Comparison of ENCODE assay signal across 11 mouse cellular contexts in genomic region chr2:157068701-157069354, GRCm38 (mm10). TPM values are rescaled to one million over a fixed set of nuclear protein-coding genes. Genes with fewer than 3 reads are reported as not detected.
DNase-seq lines count a peak whose midpoint lies in the region; ATAC-seq lines count a peak whose summit lies in the region.
"Had no signal": no experiment of that assay in that cellular context is flagged by ENCODE, and none has a peak within 500 bp of the region (broad histone marks: within the 10 kb centered on the region; RNA-seq: fewer than 3 reads in every experiment).

No protein-coding gene starts in this region.

- intact Hi-C loops in gastrocnemius, postnatal 36 days (cut with DNase I) = no loop called here

- H3K4me2 ChIP-seq in kidney, embryonic 16.5 days (replicated peaks; ENCODE audit: low read depth, low read length) = no peak overlapping the region
- no peak overlapping the region; the same call in 1 of the 2 replicates for H3K4me2 ChIP-seq in forebrain, embryonic 16.5 days (ENCODE audit: low read length)
- peak overlapping the region; percentile 0; the same call in 1 of the 2 replicates for H3K4me2 ChIP-seq in midbrain, embryonic 14.5 days (ENCODE audit: low read length)

- H3K27me3 ChIP-seq in kidney, embryonic 16.5 days (ENCODE audit: insufficient read depth, low read length) = no peaks in the 10 kb centered on the region
- no peaks in the 10 kb centered on the region for H3K27me3 ChIP-seq in forebrain, embryonic 16.5 days (replicated peaks; ENCODE audit: control insufficient read depth, insufficient read depth, low read length)
- H3K27me3 ChIP-seq in midbrain, embryonic 14.5 days (ENCODE audit: control insufficient read depth, insufficient read depth, low read length) = no peaks in the 10 kb centered on the region
- H3K27me3 ChIP-seq: Patski had no signal

- no peak for DNase-seq in kidney, postnatal 36 days
- DNase-seq in cerebellum, adult 9-11 months = peak; percentile 85
- DNase-seq in midbrain, embryonic 14.5 days = no peak
- DNase-seq in gastrocnemius, adult 18-20 months (ENCODE audit: low spot score) = no peak
- DNase-seq in gastrocnemius, postnatal 36 days = no peak
- no peak for DNase-seq in thymus, postnatal 0 days (ENCODE audit: low spot score)

- peaks cover 9% of the 10 kb centered on the region; the same call in 1 of the 2 replicates for H3K36me3 ChIP-seq in kidney, embryonic 16.5 days (ENCODE audit: insufficient read depth, low read length)
- H3K36me3 ChIP-seq in forebrain, embryonic 16.5 days (ENCODE audit: control insufficient read depth, insufficient read depth) = peaks cover 3% of the 10 kb centered on the region; the same call in 1 of the 2 replicates
- H3K36me3 ChIP-seq in midbrain, embryonic 14.5 days (ENCODE audit: control insufficient read depth, insufficient read depth, low read length) = peaks cover 21% of the 10 kb centered on the region

- peak overlapping the region; percentile 71 for H3K27ac ChIP-seq in kidney, embryonic 16.5 days (ENCODE audit: low read length)
- H3K27ac ChIP-seq in forebrain, embryonic 16.5 days (ENCODE audit: low read length) = peak overlapping the region; percentile 51
- peak overlapping the region; percentile 37 for H3K27ac ChIP-seq in midbrain, embryonic 14.5 days (replicated peaks; ENCODE audit: low read depth, low read length)

- no peak overlapping the region for H3K9ac ChIP-seq in kidney, embryonic 16.5 days (replicated peaks; ENCODE audit: low read length)
- no peak overlapping the region; the same call in 1 of the 2 replicates for H3K9ac ChIP-seq in forebrain, embryonic 16.5 days (replicated peaks; ENCODE audit: low read depth, low read length)
- H3K9ac ChIP-seq in midbrain, embryonic 14.5 days (replicated peaks; ENCODE audit: low read length) = peak overlapping the region; percentile 34; the same call in 1 of the 2 replicates

- H3K9me3 ChIP-seq in kidney, embryonic 16.5 days (ENCODE audit: low read length) = no peaks in the 10 kb centered on the region
- H3K9me3 ChIP-seq in forebrain, embryonic 16.5 days (ENCODE audit: control insufficient read depth, low read length) = no peaks in the 10 kb centered on the region
- no peaks in the 10 kb centered on the region for H3K9me3 ChIP-seq in midbrain, embryonic 14.5 days (ENCODE audit: control insufficient read depth, low read length)

- WGBS in kidney, embryonic 16.5 days = 60% methylated on average over 14 of the region's 14 CpGs
- 52% methylated on average over 14 of the region's 14 CpGs for WGBS in forebrain, embryonic 16.5 days
- WGBS in midbrain, embryonic 14.5 days = 54% methylated on average over 14 of the region's 14 CpGs

- H3K4me3 ChIP-seq in kidney, embryonic 16.5 days (ENCODE audit: low read length) = no peak overlapping the region
- no peak overlapping the region for H3K4me3 ChIP-seq in forebrain, embryonic 16.5 days (replicated peaks; ENCODE audit: low read length)
- no peak overlapping the region for H3K4me3 ChIP-seq in midbrain, embryonic 14.5 days (replicated peaks; ENCODE audit: low read depth, low read length)

- H3K4me1 ChIP-seq in kidney, embryonic 16.5 days (ENCODE audit: insufficient read depth, low read length) = peaks cover 77% of the 10 kb centered on the region
- H3K4me1 ChIP-seq in forebrain, embryonic 16.5 days (replicated peaks; ENCODE audit: control insufficient read depth, insufficient read depth, low read length) = peaks cover 76% of the 10 kb centered on the region
- H3K4me1 ChIP-seq in midbrain, embryonic 14.5 days (ENCODE audit: control insufficient read depth, insufficient read depth, low read length) = peaks cover 68% of the 10 kb centered on the region

- ATAC-seq in kidney, embryonic 16.5 days (ENCODE audit: low FRiP score, low TSS enrichment) = no peak
- ATAC-seq in forebrain, embryonic 16.5 days = no peak
- ATAC-seq in midbrain, embryonic 14.5 days (ENCODE audit: low FRiP score, low TSS enrichment) = no peak
- ATAC-seq: Patski had no signal

RNA-seq across cellular contexts. Expression of gene Soga1, which starts 10.2 kb away (rescaled TPM):
- polyA plus RNA-seq in kidney, embryonic 16.5 days (2015; fragmentation: Nextera tagmentation; extraction: Ambion mirVana) = 2.5 and 3.6 TPM in 2 replicates
- 4.7 and 5.8 TPM in 2 replicates for polyA plus RNA-seq in forebrain, embryonic 16.5 days (2015; fragmentation: Nextera tagmentation; extraction: Ambion mirVana)
- polyA plus RNA-seq in midbrain, embryonic 14.5 days (2014; fragmentation: Nextera tagmentation; extraction: Ambion mirVana) = 12.0 and 13.1 TPM in 2 replicates
- total RNA-seq in gastrocnemius, adult 18-20 months (2021) = 1 to 10 TPM; 2.7 to 3.9 TPM
- 1 to 10 TPM; 3.9 to 4.1 TPM for total RNA-seq in gastrocnemius, postnatal 36 days (2021)
- polyA plus RNA-seq in thymus, postnatal 0 days (2015; fragmentation: Nextera tagmentation; extraction: Ambion mirVana) = 0.57 TPM in 2 replicates

RNA-seq across cellular contexts. Expression of gene Tldc2, which starts 18.0 kb away (rescaled TPM):
- 0.53 and 0.71 TPM in 2 replicates for polyA plus RNA-seq in kidney, embryonic 16.5 days (2015; fragmentation: Nextera tagmentation; extraction: Ambion mirVana)
- polyA plus RNA-seq in forebrain, embryonic 16.5 days (2015; fragmentation: Nextera tagmentation; extraction: Ambion mirVana) = not detected in 2 replicates
- polyA plus RNA-seq in midbrain, embryonic 14.5 days (2014; fragmentation: Nextera tagmentation; extraction: Ambion mirVana) = not detected in 2 replicates
- total RNA-seq in gastrocnemius, adult 18-20 months (2021) = not detected
- not detected for total RNA-seq in gastrocnemius, postnatal 36 days (2021)
- not detected in 2 replicates for polyA plus RNA-seq in thymus, postnatal 0 days (2015; fragmentation: Nextera tagmentation; extraction: Ambion mirVana)
- total RNA-seq: gastrocnemius, adult 8-10 months; megakaryocyte, adult 5-6 weeks had no signal
